Comparison of ENCODE assay signal across 30 mouse cellular contexts in genomic region chr5:75198413-75198812, GRCm38 (mm10). TPM values are rescaled to one million over a fixed set of nuclear protein-coding genes. Genes with fewer than 3 reads are reported as not detected.
A peak's percentile ranks its signal among the peaks of the same experiment; 100 is the strongest.
DNase-seq lines count a peak whose midpoint lies in the region; ATAC-seq and TF ChIP-seq lines count a peak whose summit lies in the region.
"Had no signal": no experiment of that assay in that cellular context is flagged by ENCODE, and none has a peak within 500 bp of the region (broad histone marks: within the 10 kb centered on the region; RNA-seq: fewer than 3 reads in every experiment).

No protein-coding gene starts in this region.

- H3K27ac ChIP-seq in forebrain, embryonic 11.5 days (ENCODE audit: low read depth, low read length): no peak overlapping the region
- H3K27ac ChIP-seq in forebrain, embryonic 10.5 days: no peak overlapping the region
- H3K27ac ChIP-seq in hindbrain, embryonic 16.5 days (ENCODE audit: low read depth, low read length): no peak overlapping the region
- H3K27ac ChIP-seq in hindbrain, embryonic 11.5 days (ENCODE audit: low read depth, low read length): no peak overlapping the region
- no peak overlapping the region for H3K27ac ChIP-seq in midbrain, embryonic 14.5 days (replicated peaks; ENCODE audit: low read depth, low read length)
- no peak overlapping the region for H3K27ac ChIP-seq in midbrain, postnatal 0 days (ENCODE audit: low read depth, low read length)
- H3K27ac ChIP-seq in midbrain, embryonic 16.5 days (ENCODE audit: low read length): no peak overlapping the region
- H3K27ac ChIP-seq: embryonic facial prominence, embryonic 12.5 days; heart, embryonic 15.5 days; limb, embryonic 12.5 days; lung, embryonic 15.5 days; stomach, postnatal 0 days had no signal

- H3K4me1 ChIP-seq in forebrain, embryonic 11.5 days (replicated peaks; ENCODE audit: control insufficient read depth, insufficient read depth, low read length): no peaks in the 10 kb centered on the region
- no peaks in the 10 kb centered on the region for H3K4me1 ChIP-seq in forebrain, embryonic 10.5 days
- no peaks in the 10 kb centered on the region for H3K4me1 ChIP-seq in hindbrain, embryonic 16.5 days (ENCODE audit: control insufficient read depth, insufficient read depth, low read depth, low read length)
- no peaks in the 10 kb centered on the region for H3K4me1 ChIP-seq in hindbrain, embryonic 11.5 days (replicated peaks; ENCODE audit: control insufficient read depth, insufficient read depth, low read length)
- H3K4me1 ChIP-seq in midbrain, embryonic 14.5 days (ENCODE audit: control insufficient read depth, insufficient read depth, low read length): no peaks in the 10 kb centered on the region
- no peaks in the 10 kb centered on the region for H3K4me1 ChIP-seq in midbrain, postnatal 0 days (ENCODE audit: insufficient read depth, low read length)
- H3K4me1 ChIP-seq in midbrain, embryonic 16.5 days (ENCODE audit: control insufficient read depth, insufficient read depth, low read length): peaks cover 2% of the 10 kb centered on the region; the same call in 1 of the 2 replicates
- H3K4me1 ChIP-seq: embryonic facial prominence, embryonic 12.5 days; heart, embryonic 15.5 days; limb, embryonic 12.5 days; lung, embryonic 15.5 days had no signal

- no peak overlapping the region for H3K9ac ChIP-seq in forebrain, embryonic 11.5 days (ENCODE audit: low read length)
- H3K9ac ChIP-seq in hindbrain, embryonic 16.5 days (ENCODE audit: low read depth, low read length): no peak overlapping the region
- no peak overlapping the region for H3K9ac ChIP-seq in hindbrain, embryonic 11.5 days (ENCODE audit: low read depth, low read length)
- H3K9ac ChIP-seq in midbrain, embryonic 14.5 days (replicated peaks; ENCODE audit: low read length): no peak overlapping the region
- H3K9ac ChIP-seq in midbrain, postnatal 0 days (replicated peaks; ENCODE audit: low read length, poor library complexity, severe bottlenecking): no peak overlapping the region
- no peak overlapping the region for H3K9ac ChIP-seq in midbrain, embryonic 16.5 days (ENCODE audit: low read depth, low read length)
- H3K9ac ChIP-seq: embryonic facial prominence, embryonic 12.5 days; heart, embryonic 15.5 days; limb, embryonic 12.5 days; lung, embryonic 15.5 days had no signal

- WGBS in forebrain, embryonic 11.5 days: 80% methylated on average over 8 of the region's 8 CpGs
- 89% methylated on average over 8 of the region's 8 CpGs for WGBS in forebrain, embryonic 10.5 days
- WGBS in hindbrain, embryonic 16.5 days: 57% methylated on average over 8 of the region's 8 CpGs
- WGBS in hindbrain, embryonic 11.5 days: 83% methylated on average over 7 of the region's 8 CpGs
- WGBS in midbrain, embryonic 14.5 days: 74% methylated on average over 8 of the region's 8 CpGs
- 57% methylated on average over 8 of the region's 8 CpGs for WGBS in midbrain, postnatal 0 days
- 66% methylated on average over 8 of the region's 8 CpGs for WGBS in midbrain, embryonic 16.5 days

- H3K9me3 ChIP-seq in forebrain, embryonic 11.5 days (ENCODE audit: control insufficient read depth, low read length): no peaks in the 10 kb centered on the region
- H3K9me3 ChIP-seq in forebrain, embryonic 10.5 days: no peaks in the 10 kb centered on the region
- H3K9me3 ChIP-seq in hindbrain, embryonic 16.5 days (ENCODE audit: control insufficient read depth, low read length): no peaks in the 10 kb centered on the region
- H3K9me3 ChIP-seq in hindbrain, embryonic 11.5 days (ENCODE audit: control insufficient read depth, low read length): no peaks in the 10 kb centered on the region
- no peaks in the 10 kb centered on the region for H3K9me3 ChIP-seq in midbrain, embryonic 14.5 days (ENCODE audit: control insufficient read depth, low read length)
- no peaks in the 10 kb centered on the region for H3K9me3 ChIP-seq in midbrain, postnatal 0 days (ENCODE audit: low read length)
- H3K9me3 ChIP-seq in midbrain, embryonic 16.5 days (replicated peaks; ENCODE audit: control insufficient read depth, low read length, poor library complexity, severe bottlenecking): no peaks in the 10 kb centered on the region
- H3K9me3 ChIP-seq: embryonic facial prominence, embryonic 12.5 days; heart, embryonic 15.5 days; limb, embryonic 12.5 days; lung, embryonic 15.5 days had no signal

- no peaks in the 10 kb centered on the region for H3K27me3 ChIP-seq in forebrain, embryonic 11.5 days (ENCODE audit: control insufficient read depth, insufficient read depth, low read length)
- no peaks in the 10 kb centered on the region for H3K27me3 ChIP-seq in forebrain, embryonic 10.5 days (ENCODE audit: poor library complexity, severe bottlenecking)
- H3K27me3 ChIP-seq in hindbrain, embryonic 16.5 days (replicated peaks; ENCODE audit: control insufficient read depth, insufficient read depth, low read length): no peaks in the 10 kb centered on the region
- no peaks in the 10 kb centered on the region for H3K27me3 ChIP-seq in hindbrain, embryonic 11.5 days (ENCODE audit: control insufficient read depth, insufficient read depth, low read length)
- H3K27me3 ChIP-seq in midbrain, embryonic 14.5 days (ENCODE audit: control insufficient read depth, insufficient read depth, low read length): no peaks in the 10 kb centered on the region
- H3K27me3 ChIP-seq in midbrain, postnatal 0 days (ENCODE audit: insufficient read depth, low read length): no peaks in the 10 kb centered on the region
- H3K27me3 ChIP-seq in midbrain, embryonic 16.5 days (ENCODE audit: control insufficient read depth, insufficient read depth, low read depth, low read length): no peaks in the 10 kb centered on the region
- H3K27me3 ChIP-seq: CH12.LX; embryonic facial prominence, embryonic 12.5 days; heart, embryonic 15.5 days; limb, embryonic 12.5 days; lung, embryonic 15.5 days had no signal

- peak; percentile 35 for DNase-seq in forebrain, embryonic 11.5 days (ENCODE audit: low spot score)
- no peak for DNase-seq in forebrain, embryonic 10.5 days (ENCODE audit: extremely low spot score, low spot score)
- no peak for DNase-seq in hindbrain, embryonic 11.5 days (ENCODE audit: low spot score)
- DNase-seq in midbrain, embryonic 14.5 days: peak; percentile 49
- no peak for DNase-seq in midbrain, postnatal 0 days (ENCODE audit: low spot score)
- no peak for DNase-seq in left cerebral cortex, adult 9 months (ENCODE audit: low spot score in 2 of 2)
- DNase-seq: adrenal gland, adult 8-10 months; cerebellum, adult 11-12 months; cerebellum, adult 9-11 months; embryo, embryonic 11 days; gastrocnemius, postnatal 14 days; kidney, adult 9 months; kidney, postnatal 10 days; layer of hippocampus, postnatal 36 days; right cerebral cortex, postnatal 4 days; thymus, adult 18-20 months; thymus, postnatal 25 days had no signal

- H3K36me3 ChIP-seq in forebrain, embryonic 11.5 days (ENCODE audit: control insufficient read depth, insufficient read depth, low read length): no peaks in the 10 kb centered on the region
- peaks cover 39% of the 10 kb centered on the region for H3K36me3 ChIP-seq in forebrain, embryonic 10.5 days (replicated peaks)
- no peaks in the 10 kb centered on the region for H3K36me3 ChIP-seq in hindbrain, embryonic 16.5 days (ENCODE audit: control insufficient read depth, insufficient read depth, low read length)
- no peaks in the 10 kb centered on the region for H3K36me3 ChIP-seq in hindbrain, embryonic 11.5 days (ENCODE audit: control insufficient read depth, insufficient read depth, low read length)
- H3K36me3 ChIP-seq in midbrain, embryonic 14.5 days (ENCODE audit: control insufficient read depth, insufficient read depth, low read length): no peaks in the 10 kb centered on the region
- H3K36me3 ChIP-seq in midbrain, postnatal 0 days (ENCODE audit: insufficient read depth, low read length): no peaks in the 10 kb centered on the region
- no peaks in the 10 kb centered on the region for H3K36me3 ChIP-seq in midbrain, embryonic 16.5 days (ENCODE audit: control insufficient read depth, insufficient read depth, low read length)
- H3K36me3 ChIP-seq: heart, embryonic 15.5 days had no signal

- no peak overlapping the region for H3K4me3 ChIP-seq in forebrain, embryonic 11.5 days (ENCODE audit: low read depth, low read length)
- no peak overlapping the region for H3K4me3 ChIP-seq in forebrain, embryonic 10.5 days
- no peak overlapping the region for H3K4me3 ChIP-seq in hindbrain, embryonic 16.5 days (ENCODE audit: low read length)
- no peak overlapping the region for H3K4me3 ChIP-seq in hindbrain, embryonic 11.5 days (ENCODE audit: low read depth, low read length)
- H3K4me3 ChIP-seq in midbrain, embryonic 14.5 days (replicated peaks; ENCODE audit: low read depth, low read length): no peak overlapping the region
- no peak overlapping the region for H3K4me3 ChIP-seq in midbrain, postnatal 0 days (ENCODE audit: low read depth, low read length)
- H3K4me3 ChIP-seq in midbrain, embryonic 16.5 days (ENCODE audit: low read depth, low read length): no peak overlapping the region
- H3K4me3 ChIP-seq: embryonic facial prominence, embryonic 12.5 days; heart, embryonic 15.5 days; limb, embryonic 12.5 days; lung, embryonic 15.5 days had no signal

- TF ChIP-seq CTCF in midbrain, postnatal 0 days (IDR thresholded peaks at IDR 0.05): no peak

- no peak for ATAC-seq in forebrain, embryonic 11.5 days (replicated peaks; ENCODE audit: low FRiP score)
- peak; percentile 76; the same call in 1 of the 2 replicates for ATAC-seq in hindbrain, embryonic 16.5 days
- ATAC-seq in hindbrain, embryonic 11.5 days (ENCODE audit: low FRiP score): no peak
- ATAC-seq in midbrain, embryonic 14.5 days (ENCODE audit: low FRiP score, low TSS enrichment): no peak
- no peak for ATAC-seq in midbrain, postnatal 0 days (ENCODE audit: low FRiP score)
- peak; percentile 84; the same call in 1 of the 2 replicates for ATAC-seq in midbrain, embryonic 16.5 days
- ATAC-seq: activated CD4-positive, CD25-positive, alpha-beta regulatory T cell, adult 4 months; intestine, postnatal 0 days had no signal

- no peak overlapping the region for H3K4me2 ChIP-seq in forebrain, embryonic 11.5 days (ENCODE audit: low read depth, low read length, severe bottlenecking)
- H3K4me2 ChIP-seq in hindbrain, embryonic 16.5 days (ENCODE audit: low read length): no peak overlapping the region
- no peak overlapping the region for H3K4me2 ChIP-seq in hindbrain, embryonic 11.5 days (replicated peaks; ENCODE audit: low read depth, low read length)
- H3K4me2 ChIP-seq in midbrain, embryonic 14.5 days (ENCODE audit: low read length): no peak overlapping the region
- H3K4me2 ChIP-seq in midbrain, postnatal 0 days (ENCODE audit: low read depth, low read length, poor library complexity, severe bottlenecking): no peak overlapping the region
- H3K4me2 ChIP-seq in midbrain, embryonic 16.5 days (ENCODE audit: low read length): no peak overlapping the region
- H3K4me2 ChIP-seq: embryonic facial prominence, embryonic 12.5 days; heart, embryonic 15.5 days; limb, embryonic 12.5 days; liver, embryonic 11.5 days; lung, embryonic 15.5 days had no signal

RNA-seq across cellular contexts. Expression of gene Pdgfra, which starts 46.3 kb away (rescaled TPM):
- polyA plus RNA-seq in forebrain, embryonic 11.5 days (2014; fragmentation: Nextera tagmentation; extraction: Ambion mirVana): 21.6 and 24.0 TPM in 2 replicates
- 20.2 and 23.5 TPM in 2 replicates for polyA plus RNA-seq in forebrain, embryonic 10.5 days (2016; fragmentation: Nextera tagmentation; extraction: Ambion mirVana)
- 20.8 and 22.1 TPM in 2 replicates for polyA plus RNA-seq in hindbrain, embryonic 16.5 days (2015; fragmentation: Nextera tagmentation; extraction: Ambion mirVana)
- 26.5 and 29.3 TPM in 2 replicates for polyA plus RNA-seq in hindbrain, embryonic 11.5 days (2014; fragmentation: Nextera tagmentation; extraction: Ambion mirVana)
- polyA plus RNA-seq in midbrain, embryonic 14.5 days (2014; fragmentation: Nextera tagmentation; extraction: Ambion mirVana): 3.6 and 9.4 TPM in 2 replicates
- 52.4 and 58.8 TPM in 2 replicates for total RNA-seq in midbrain, postnatal 0 days (2014; rRNA removed)
- 16.7 and 20.3 TPM in 2 replicates for polyA plus RNA-seq in midbrain, postnatal 0 days (2015; fragmentation: Nextera tagmentation; extraction: Ambion mirVana)
- 12.7 and 15.2 TPM in 2 replicates for polyA plus RNA-seq in midbrain, embryonic 16.5 days (2015; fragmentation: Nextera tagmentation; extraction: Ambion mirVana)
- total RNA-seq: granulocyte monocyte progenitor cell, adult 5-6 weeks; monocyte, adult 5-6 weeks had no signal
- polyA plus RNA-seq: activated CD4-positive, CD25-positive, alpha-beta regulatory T cell, adult 4 months had no signal

Comparison
In these comparisons a context has a peak if more than half of its experiments do, and no peak if none do; other contexts are left out.
1. ATAC-seq: peak in hindbrain, embryonic 16.5 days (single experiment) and midbrain, embryonic 16.5 days (single experiment); none in forebrain, embryonic 11.5 days (single experiment), hindbrain, embryonic 11.5 days (single experiment), midbrain, embryonic 14.5 days (single experiment) and midbrain, postnatal 0 days (single experiment).
2. DNase-seq: peak in forebrain, embryonic 11.5 days (single experiment) and midbrain, embryonic 14.5 days (single experiment); none in forebrain, embryonic 10.5 days (single experiment), hindbrain, embryonic 11.5 days (single experiment), midbrain, postnatal 0 days (single experiment) and left cerebral cortex, adult 9 months (0 of 2).